Mouse (Mus musculus) cerebellum, adult 2 months (tissue): ENCODE data around the gene Ehmt2.

Experiments used
- CTCF ChIP-seq: fragments of 200-500 bp; IDR thresholded peaks from 2 replicates; pipeline ENCODE4 v1.5.1; 2011; ENCODE audit warnings: low read depth, mild to moderate bottlenecking, control low read depth, low read length, moderate library complexity, borderline replicate concordance; ENCODE audit not compliant: insufficient read depth
- POLR2A ChIP-seq: fragments of 200-500 bp; IDR thresholded peaks from 2 replicates; pipeline ENCODE4 v1.6.1; 2011; ENCODE audit warnings: low read length, control low read depth, borderline replicate concordance; ENCODE audit not compliant: insufficient read depth

- TF ChIP-seq CTCF (no peak), POLR2A (no peak)
These were observed 410 bp downstream of the Ehmt2 start for GRCm38 (mm10) chr17:34898706-34899052.
